Mouse (Mus musculus) heart, postnatal 0 days (tissue): ENCODE results near the gene Sec24a. TPM values are rescaled to one million over a fixed set of nuclear protein-coding genes. Genes with fewer than 3 reads are reported as not detected.
A peak's percentile ranks its signal among the peaks of the same experiment; 100 is the strongest.
"Not testable (repeated sequence)": the region's sequence is repeated elsewhere in the genome, so short reads cannot be mapped to it uniquely, and the experiment has no call there.

Source experiments
- ATAC-seq: fragments of 200-750 bp; cut with Nextera tagmentation; 2 replicates; pipeline ENCODE4 v1.8.0; 2017; ENCODE audit warnings: low read depth, moderate number of reproducible peaks, moderate library complexity; ENCODE audit not compliant: insufficient read depth
- DNase-seq: peaks from one replicate; pipeline ENCODE4 v3.0.0-alpha.2; 2016; ENCODE audit warnings: low spot score
- H3K27ac ChIP-seq: fragments of 300-500 bp; sonication (generic); 2 replicates; pipeline ENCODE4 v1.5.1; 2014; ENCODE audit warnings: low read depth, mild to moderate bottlenecking
- H3K27me3 ChIP-seq: fragments of 300-500 bp; sonication (generic); 2 replicates; pipeline ENCODE4 v1.6.1; 2014; ENCODE audit warnings: low read length, mixed read lengths; ENCODE audit not compliant: control insufficient read depth, insufficient read depth
- H3K36me3 ChIP-seq: fragments of 300-500 bp; sonication (generic); replicated peaks from 2 replicates; pipeline ENCODE4 v1.6.1; 2014; ENCODE audit warnings: low read length, mixed read lengths; ENCODE audit not compliant: control insufficient read depth, insufficient read depth
- H3K4me1 ChIP-seq: fragments of 300-500 bp; sonication (generic); 2 replicates; pipeline ENCODE4 v1.6.1; 2014; ENCODE audit warnings: antibody characterized with exemption; ENCODE audit not compliant: control insufficient read depth, insufficient read depth
- H3K4me2 ChIP-seq: fragments of 300-500 bp; sonication (generic); 2 replicates; pipeline ENCODE4 v1.6.1; 2014; ENCODE audit warnings: low read depth, mild to moderate bottlenecking, low read length, moderate library complexity
- H3K4me3 ChIP-seq: fragments of 300-500 bp; sonication (generic); 2 replicates; pipeline ENCODE4 v1.5.1; 2014; ENCODE audit warnings: low read depth, low read length
- H3K9ac ChIP-seq: fragments of 300-500 bp; sonication (generic); replicated peaks from 2 replicates; pipeline ENCODE4 v1.6.1; 2014; ENCODE audit warnings: low read depth, low read length, mixed read lengths
- H3K9me3 ChIP-seq: fragments of 300-500 bp; sonication (generic); replicated peaks from 2 replicates; pipeline ENCODE4 v1.6.1; 2016; ENCODE audit warnings: low read length; ENCODE audit not compliant: control insufficient read depth
- CTCF ChIP-seq: IDR thresholded peaks from 2 replicates; pipeline ENCODE4 v1.5.1; 2016; ENCODE audit warnings: antibody characterized with exemption, control low read depth, low read depth
- EP300 ChIP-seq: IDR thresholded peaks from 2 replicates; pipeline ENCODE4 v1.6.1; 2016; ENCODE audit warnings: antibody characterized with exemption, low read depth
- WGBS: fragments of 180-500 bp; shearing (Covaris S2); extraction: QIAGEN DNeasy Blood & Tissue Kit; methylation state at CpG from one replicate; pipeline ENCODE4 v1.1.7; 2014; 5-methylcytosine and 5-hydroxymethylcytosine counted together
- polyA plus RNA-seq: library from polyadenylated mRNA; unstranded; fragments of >200 nt; fragmentation: Nextera tagmentation; extraction: Ambion mirVana; gene quantifications from 2 replicates; pipeline ENCODE4 v1.2.1, GENCODE M21; 2015
- total RNA-seq: library from RNA; depleted of rRNA; stranded (reverse); fragments of >200 nt; gene quantifications from 2 replicates; pipeline ENCODE4 v1.2.3, GENCODE M21; 2014; ENCODE audit warnings: low replicate concordance

Gene Sec24a
- total and polyA plus RNA-seq, 2 experiments from 2014 or later, result 7.3 to 8.3 TPM

- peaks cover 12% of the 10 kb centered on the region for H3K4me1 ChIP-seq
- DNase-seq (no peak), ATAC-seq (peak; percentile 67)
- 1% methylated on average over 46 of the region's 46 CpGs for WGBS
- TF ChIP-seq CTCF (no peak), EP300 (no peak)
- no peaks in the 10 kb centered on the region for H3K27me3 ChIP-seq
- no peaks in the 10 kb centered on the region for H3K9me3 ChIP-seq
- H3K4me3 ChIP-seq, result peak overlapping the region; percentile 97
- H3K36me3 ChIP-seq, result 0 out of 2 replicates have a peak, but pooled peaks cover 5% of the 10 kb centered on the region
- peak overlapping the region; percentile 84 for H3K4me2 ChIP-seq
- peak overlapping the region; percentile 94 for H3K9ac ChIP-seq
- peak overlapping the region; percentile 88 for H3K27ac ChIP-seq
These were observed 7.7 kb downstream of the Sec24a start for GRCm38 (mm10) chr11:51755621-51756311.

GRCm38 (mm10) chr11:51751623-51752225 lies 11.7 kb downstream of the Sec24a start:
- not testable (repeated sequence) for ATAC-seq
- 67% methylated on average over 6 of the region's 6 CpGs for WGBS

GRCm38 (mm10) chr11:51746096-51746495 lies 17.3 kb downstream of the Sec24a start:
- ATAC-seq, result no peak
- no peak for TF ChIP-seq EP300
- no peak for TF ChIP-seq CTCF
- Histone ChIP-seq H3K4me1 (no peaks in the 10 kb centered on the region), H3K9me3 (no peaks in the 10 kb centered on the region), H3K27ac (no peak overlapping the region), H3K4me3 (no peak overlapping the region), H3K27me3 (no peaks in the 10 kb centered on the region), H3K36me3 (peaks cover 30% of the 10 kb centered on the region), H3K9ac (no peak overlapping the region), H3K4me2 (no peak overlapping the region)
- no peak for DNase-seq
- WGBS, result 88% methylated on average over 1 of the region's 1 CpGs

More at GRCm38 (mm10) chr11:51751623-51752225, 11.7 kb downstream of the Sec24a start:
- not testable (repeated sequence) for H3K4me2 ChIP-seq, H3K9me3 ChIP-seq, H3K27ac ChIP-seq, H3K9ac ChIP-seq, H3K27me3 ChIP-seq, H3K4me3 ChIP-seq, DNase-seq, H3K36me3 ChIP-seq
- H3K4me1 ChIP-seq, result peaks cover 12% of the 10 kb centered on the region

GRCm38 (mm10) chr11:51740701-51741100 lies 22.7 kb downstream of the Sec24a start:
- H3K36me3 ChIP-seq, result peaks cover 48% of the 10 kb centered on the region
- H3K9me3 ChIP-seq, result no peaks in the 10 kb centered on the region
- 94% methylated on average over 3 of the region's 3 CpGs for WGBS
- H3K9ac ChIP-seq, result no peak overlapping the region
- ATAC-seq (no peak), DNase-seq (no peak)
- no peaks in the 10 kb centered on the region for H3K27me3 ChIP-seq
- H3K4me2 ChIP-seq, result no peak overlapping the region
- H3K4me1 ChIP-seq, result no peaks in the 10 kb centered on the region
- TF ChIP-seq CTCF (no peak), EP300 (no peak)
- H3K27ac ChIP-seq, result no peak overlapping the region
- H3K4me3 ChIP-seq, result no peak overlapping the region

- no peaks in the 10 kb centered on the region for H3K9me3 ChIP-seq
- H3K4me2 ChIP-seq, result no peak overlapping the region
- H3K9ac ChIP-seq, result no peak overlapping the region
- DNase-seq (no peak), ATAC-seq (no peak)
- H3K4me3 ChIP-seq, result no peak overlapping the region
- no peak for TF ChIP-seq CTCF
- TF ChIP-seq EP300, result no peak
- no peak overlapping the region for H3K27ac ChIP-seq
- H3K27me3 ChIP-seq, result no peaks in the 10 kb centered on the region
- H3K36me3 ChIP-seq, result peaks cover 61% of the 10 kb centered on the region
- no peaks in the 10 kb centered on the region for H3K4me1 ChIP-seq
- WGBS, result 86% methylated on average over 3 of the region's 3 CpGs
These were observed 24.6 kb downstream of the Sec24a start for GRCm38 (mm10) chr11:51738651-51739403.

GRCm38 (mm10) chr11:51734218-51734617 lies 29.2 kb downstream of the Sec24a start:
- DNase-seq, ATAC-seq, H3K9ac ChIP-seq, H3K9me3 ChIP-seq, H3K4me1 ChIP-seq, H3K27ac ChIP-seq, H3K4me3 ChIP-seq, H3K4me2 ChIP-seq, H3K27me3 ChIP-seq: not testable (repeated sequence)
- H3K36me3 ChIP-seq, result peaks cover 68% of the 10 kb centered on the region
- 96% methylated on average over 11 of the region's 13 CpGs for WGBS
